Comparison of ENCODE assay signal across 31 mouse cellular contexts in the genomic region with DNA sequence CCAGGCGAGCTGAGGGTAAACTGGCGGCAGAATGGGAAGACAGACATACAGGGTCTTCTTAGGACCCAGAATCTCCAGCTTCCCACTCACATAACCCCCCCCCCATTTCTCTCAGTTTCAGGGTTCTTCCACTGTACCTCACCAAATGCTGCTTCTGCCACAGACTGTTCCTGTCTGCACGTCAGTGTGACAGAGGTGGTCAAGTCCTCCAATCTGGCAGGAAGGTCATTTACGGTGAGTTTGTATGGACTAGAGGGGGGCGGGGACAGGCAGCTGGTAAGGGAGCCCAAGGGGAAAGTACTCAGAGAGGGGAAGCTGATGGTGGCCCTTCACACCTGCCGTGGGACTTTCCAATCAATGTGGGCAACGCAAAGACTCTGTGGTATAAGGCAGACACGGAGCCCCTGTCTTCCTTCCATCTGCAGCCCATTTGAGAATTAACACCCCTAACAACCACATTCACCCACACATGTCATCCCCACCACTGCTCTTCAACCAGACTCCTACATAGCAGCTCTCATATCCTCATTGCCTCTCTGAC. TPM values are rescaled to one million over a fixed set of nuclear protein-coding genes. Genes with fewer than 3 reads are reported as not detected.
DNase-seq lines count a peak whose midpoint lies in the region; ATAC-seq and TF ChIP-seq lines count a peak whose summit lies in the region.
"Had no signal": no experiment of that assay in that cellular context is flagged by ENCODE, and none has a peak within 500 bp of the region (broad histone marks: within the 10 kb centered on the region; RNA-seq: fewer than 3 reads in every experiment).

No protein-coding gene starts in this region.

- 66% methylated on average over 8 of the region's 8 CpGs for WGBS in heart, embryonic 10.5 days
- WGBS in kidney, adult 2 months: 83% methylated on average over 8 of the region's 8 CpGs
- 76% methylated on average over 8 of the region's 8 CpGs for WGBS in intestine, postnatal 0 days

- no peaks in the 10 kb centered on the region for H3K9me3 ChIP-seq in heart, embryonic 10.5 days
- no peaks in the 10 kb centered on the region for H3K9me3 ChIP-seq in intestine, postnatal 0 days (ENCODE audit: control insufficient read depth)
- H3K9me3 ChIP-seq: embryonic facial prominence, embryonic 13.5 days; hindbrain, embryonic 12.5 days; limb, embryonic 13.5 days; liver, embryonic 12.5 days; midbrain, embryonic 12.5 days; neural tube, embryonic 12.5 days had no signal

- no peak for TF ChIP-seq CTCF in kidney, adult 2 months (conservative IDR thresholded peaks at IDR 0.05; ENCODE audit: insufficient read depth, insufficient read length, low read depth, low read length)
- no peak for TF ChIP-seq CTCF in intestine, postnatal 0 days (IDR thresholded peaks at IDR 0.05; ENCODE audit: low read depth)

- H3K36me3 ChIP-seq in heart, embryonic 10.5 days: no peaks in the 10 kb centered on the region
- H3K36me3 ChIP-seq in kidney, adult 2 months (ENCODE audit: control insufficient read depth, insufficient read depth, low read length): no peaks in the 10 kb centered on the region
- no peaks in the 10 kb centered on the region for H3K36me3 ChIP-seq in splenic B cell, adult 2 months (ENCODE audit: control insufficient read depth, insufficient read depth, low read length, poor library complexity, severe bottlenecking)
- H3K36me3 ChIP-seq in intestine, postnatal 0 days (ENCODE audit: control insufficient read depth, insufficient read depth): no peaks in the 10 kb centered on the region
- H3K36me3 ChIP-seq: embryonic facial prominence, embryonic 13.5 days; hindbrain, embryonic 12.5 days; limb, embryonic 13.5 days; liver, embryonic 12.5 days; midbrain, embryonic 12.5 days; neural tube, embryonic 12.5 days had no signal

- intact Hi-C loops in heart, postnatal 10 days (cut with DNase I): loop anchor here (2.0 kb wide), 1 partner anchor 61 kb away; no protein-coding TSS in a partner anchor

- peak overlapping the region; percentile 39; the same call in 1 of the 2 replicates for H3K27ac ChIP-seq in heart, embryonic 10.5 days
- H3K27ac ChIP-seq in kidney, adult 2 months (ENCODE audit: insufficient read depth, low read depth, low read length): peak overlapping the region; percentile 17; the same call in 1 of the 2 replicates
- H3K27ac ChIP-seq in brown adipose tissue, adult 24 weeks (replicated peaks; ENCODE audit: low read depth, low read length): 0 out of 2 replicates have a peak overlapping the region, but pooled peaks have one; percentile 22
- H3K27ac ChIP-seq in intestine, postnatal 0 days (ENCODE audit: low read depth, low read length): no peak overlapping the region
- H3K27ac ChIP-seq: embryonic facial prominence, embryonic 13.5 days; gastrocnemius, adult 2 months; hindbrain, embryonic 12.5 days; limb, embryonic 13.5 days; liver, embryonic 12.5 days; midbrain, embryonic 12.5 days; neural tube, embryonic 12.5 days had no signal

- H3K9ac ChIP-seq in intestine, postnatal 0 days (ENCODE audit: low read depth, low read length): no peak overlapping the region
- H3K9ac ChIP-seq: embryonic facial prominence, embryonic 13.5 days; hindbrain, embryonic 12.5 days; limb, embryonic 13.5 days; liver, embryonic 12.5 days; midbrain, embryonic 12.5 days; neural tube, embryonic 12.5 days had no signal

- peaks cover 27% of the 10 kb centered on the region for H3K4me1 ChIP-seq in heart, embryonic 10.5 days
- no peaks in the 10 kb centered on the region for H3K4me1 ChIP-seq in kidney, adult 2 months (ENCODE audit: control insufficient read depth, insufficient read depth, low read length)
- peaks cover 10% of the 10 kb centered on the region; the same call in 1 of the 2 replicates for H3K4me1 ChIP-seq in brown adipose tissue, adult 24 weeks (ENCODE audit: control insufficient read depth, insufficient read depth, insufficient read length, low read length)
- no peaks in the 10 kb centered on the region for H3K4me1 ChIP-seq in intestine, postnatal 0 days (replicated peaks; ENCODE audit: control insufficient read depth, insufficient read depth, low read length)
- H3K4me1 ChIP-seq: hindbrain, embryonic 12.5 days; midbrain, embryonic 12.5 days; neural tube, embryonic 12.5 days had no signal

- no peak for TF ChIP-seq POLR2A in kidney, adult 2 months (IDR thresholded peaks at IDR 0.05; ENCODE audit: low read depth, low read length)

- ATAC-seq in intestine, postnatal 0 days: no peak
- ATAC-seq: forebrain, embryonic 14.5 days; inflammation-experienced regulatory T-cells, adult 6 months; liver, embryonic 12.5 days had no signal

- no peak overlapping the region for H3K4me3 ChIP-seq in heart, embryonic 10.5 days
- no peak overlapping the region for H3K4me3 ChIP-seq in kidney, adult 2 months (ENCODE audit: insufficient read depth, low read depth, low read length)
- H3K4me3 ChIP-seq in brown adipose tissue, adult 24 weeks (ENCODE audit: insufficient read depth, low read depth, low read length): no peak overlapping the region
- no peak overlapping the region for H3K4me3 ChIP-seq in intestine, postnatal 0 days (ENCODE audit: low read depth, low read length)
- H3K4me3 ChIP-seq: embryonic facial prominence, embryonic 13.5 days; erythroblast, embryonic 14.5 days; gastrocnemius, adult 2 months; hindbrain, embryonic 12.5 days; limb, embryonic 13.5 days; liver, embryonic 12.5 days; midbrain, embryonic 12.5 days; neural tube, embryonic 12.5 days had no signal

- no peak for DNase-seq in heart, embryonic 10.5 days (ENCODE audit: low spot score)
- DNase-seq in heart, postnatal 10 days: no peak
- DNase-seq in kidney, adult 2 months: no peak
- DNase-seq in kidney, postnatal 4 days: no peak
- DNase-seq in splenic B cell, adult 2 months (ENCODE audit: low read depth, low spot score): peak; percentile 16
- DNase-seq: adrenal gland, postnatal 10 days; cerebellum, adult 2 months; cerebellum, postnatal 36 days; embryo, embryonic 11 days; gastrocnemius, adult 2 months; kidney, adult 8-10 months; kidney, postnatal 25 days; lung, adult 18-20 months; lung, postnatal 10 days; right cerebral cortex, postnatal 14 days; thymus, postnatal 14 days had no signal

- no peak overlapping the region for H3K4me2 ChIP-seq in intestine, postnatal 0 days (replicated peaks; ENCODE audit: low read depth)
- H3K4me2 ChIP-seq: embryonic facial prominence, embryonic 13.5 days; hindbrain, embryonic 12.5 days; limb, embryonic 13.5 days; liver, embryonic 12.5 days; midbrain, embryonic 12.5 days; neural tube, embryonic 12.5 days had no signal

- peaks cover 12% of the 10 kb centered on the region; the same call in 1 of the 2 replicates for H3K27me3 ChIP-seq in heart, embryonic 10.5 days (ENCODE audit: insufficient read depth, poor library complexity, severe bottlenecking)
- H3K27me3 ChIP-seq in kidney, adult 2 months (replicated peaks; ENCODE audit: control insufficient read depth, insufficient read depth, low read length): no peaks in the 10 kb centered on the region
- H3K27me3 ChIP-seq in splenic B cell, adult 2 months (ENCODE audit: control insufficient read depth, insufficient read depth, low read length, poor library complexity, severe bottlenecking): no peaks in the 10 kb centered on the region
- no peaks in the 10 kb centered on the region for H3K27me3 ChIP-seq in intestine, postnatal 0 days (replicated peaks; ENCODE audit: control insufficient read depth, insufficient read depth, low read length)
- H3K27me3 ChIP-seq: embryonic facial prominence, embryonic 13.5 days; hindbrain, embryonic 12.5 days; liver, embryonic 12.5 days; neural tube, embryonic 12.5 days had no signal

RNA-seq across cellular contexts. Expression of a gene that starts 10.2 kb away (rescaled TPM):
- polyA plus RNA-seq in heart, embryonic 10.5 days (2016; fragmentation: Nextera tagmentation; extraction: Ambion mirVana): 0.06 and 0.16 TPM in 2 replicates
- total RNA-seq in heart, postnatal 10 days (2021): under 1 TPM; 0.27 to 0.31 TPM
- polyA plus RNA-seq in kidney, adult 2 months (2012; rRNA removed): 2.2 and 2.3 TPM in 2 replicates
- not detected in 2 replicates for polyA plus RNA-seq in brown adipose tissue, adult 24 weeks (2012; ENCODE audit: insufficient read depth, insufficient read length, missing spikeins)
- 7.7 and 8.3 TPM in 2 replicates for polyA plus RNA-seq in intestine, postnatal 0 days (2015; fragmentation: Nextera tagmentation; extraction: Ambion mirVana)
- total RNA-seq: layer of hippocampus, adult 8-10 months; left cerebral cortex, postnatal 25 days had no signal
- polyA plus RNA-seq: erythroblast, embryonic 14.5 days; forebrain, embryonic 14.5 days; inflammation-experienced regulatory T-cells, adult 6 months; liver, embryonic 12.5 days; midbrain, embryonic 12.5 days; neural tube, embryonic 12.5 days had no signal

RNA-seq across cellular contexts. Expression of a gene that starts 41.1 kb away (rescaled TPM):
- polyA plus RNA-seq in heart, embryonic 10.5 days (2016; fragmentation: Nextera tagmentation; extraction: Ambion mirVana): 0.80 and 1.5 TPM in 2 replicates
- under 1 TPM; 0.24 to 0.47 TPM for total RNA-seq in heart, postnatal 10 days (2021)
- 0.33 TPM in 1 of 2 replicates, not detected in the other for polyA plus RNA-seq in kidney, adult 2 months (2012; rRNA removed)
- not detected in 2 replicates for polyA plus RNA-seq in brown adipose tissue, adult 24 weeks (2012; ENCODE audit: insufficient read depth, insufficient read length, missing spikeins)
- 0.21 TPM in 1 of 2 replicates, not detected in the other for polyA plus RNA-seq in intestine, postnatal 0 days (2015; fragmentation: Nextera tagmentation; extraction: Ambion mirVana)
- total RNA-seq: gastrocnemius, adult 2 months; gastrocnemius, postnatal 4 days; megakaryocyte progenitor cell, adult 5-6 weeks had no signal
- polyA plus RNA-seq: embryonic facial prominence, embryonic 13.5 days; erythroblast, embryonic 14.5 days; inflammation-experienced regulatory T-cells, adult 6 months had no signal

RNA-seq across cellular contexts. Expression of a gene that starts 42.9 kb away (rescaled TPM):
- polyA plus RNA-seq in heart, embryonic 10.5 days (2016; fragmentation: Nextera tagmentation; extraction: Ambion mirVana): 1.9 and 2.2 TPM in 2 replicates
- 1 to 10 TPM; 7.4 to 9.6 TPM for total RNA-seq in heart, postnatal 10 days (2021)
- polyA plus RNA-seq in kidney, adult 2 months (2012; rRNA removed): 3.8 and 4.3 TPM in 2 replicates
- 1.7 and 3.3 TPM in 2 replicates for polyA plus RNA-seq in brown adipose tissue, adult 24 weeks (2012; ENCODE audit: insufficient read depth, insufficient read length, missing spikeins)
- polyA plus RNA-seq in intestine, postnatal 0 days (2015; fragmentation: Nextera tagmentation; extraction: Ambion mirVana): 1.0 and 1.4 TPM in 2 replicates
- polyA plus RNA-seq: inflammation-experienced regulatory T-cells, adult 6 months had no signal
